Mouse (Mus musculus) left cerebral cortex, postnatal 25 days (tissue): ENCODE results near the gene Timm9. TPM values are rescaled to one million over a fixed set of nuclear protein-coding genes. Genes with fewer than 3 reads are reported as not detected.
"Not testable (repeated sequence)": the region's sequence is repeated elsewhere in the genome, so short reads cannot be mapped to it uniquely, and the experiment has no call there.

Experiments
- DNase-seq, 2 experiments: peaks; one replicate each; pipeline ENCODE4 v3.0.0; 2022; ENCODE audit warnings: low spot score in 2 of 2, mixed read lengths in 1 of 2
- intact Hi-C: fragments of 180-260 bp; cut with DNase I; formaldehyde crosslinking; loops from one replicate; pipeline ENCODE4 v1.15.1; 2025
- total RNA-seq, 2 experiments: library from RNA; stranded (reverse); gene quantifications; 2 replicates each; pipeline ENCODE4 v1.2.3; 2021

The Timm9 gene
- total RNA-seq, 2 experiments from 2014 or later, result 58.0 to 62.5 TPM

- intact Hi-C loops, result no loop called here
- no peak for DNase-seq
Measured at GRCm38 (mm10) chr12:71113074-71113473, 23.4 kb downstream of the Timm9 start.

DNA sequence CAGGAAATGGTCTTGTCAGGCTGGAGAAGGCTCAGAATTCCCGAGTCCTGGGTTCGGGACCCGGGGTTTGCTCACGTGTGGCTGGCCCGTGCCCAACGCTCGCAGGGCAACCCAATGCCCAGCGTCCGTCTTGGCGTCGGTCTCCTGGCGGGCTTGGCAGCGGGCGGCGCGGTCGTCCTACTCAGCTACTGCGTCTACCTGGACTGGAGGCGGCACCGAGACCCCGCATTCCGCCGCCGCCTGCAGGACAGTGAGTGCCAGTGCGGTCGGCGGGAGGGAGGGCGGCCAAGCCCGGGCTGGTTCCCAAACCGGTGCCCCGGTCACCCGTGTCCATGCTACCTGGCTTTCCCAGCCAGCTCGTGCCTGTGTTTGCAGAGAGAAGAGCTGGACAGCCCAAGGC, 25.2 kb downstream of the Timm9 start, which contains the start of gene Tomm20l:
Tomm20l (plus strand) TSS at position 98 of the 400 bp plus-strand sequence.
- no peak for DNase-seq

GRCm38 (mm10) chr12:71107216-71107771, 29.2 kb downstream of the Timm9 start:
- intact Hi-C loops, result no loop called here
- DNase-seq, result no peak

More for the DNA sequence above, 25.2 kb downstream of the Timm9 start, which contains the start of gene Tomm20l:
- intact Hi-C loops, result no loop called here

GRCm38 (mm10) chr12:71104275-71104674, 32.2 kb downstream of the Timm9 start:
- DNase-seq, intact Hi-C loops: not testable (repeated sequence)

GRCm38 (mm10) chr12:71086331-71086730, 50.2 kb downstream of the Timm9 start:
- intact Hi-C loops, result no loop called here

More at GRCm38 (mm10) chr12:71086331-71086730, 50.2 kb downstream of the Timm9 start:
- DNase-seq, result no peak

Other genes starting within 250 kb of the Timm9 start
- gene Actr10, start 198.8 kb downstream of the Timm9 start, total RNA-seq, result 100 to 1,000 TPM; 171 to 190 TPM
- gene Psma3, start 162.1 kb downstream of the Timm9 start, total RNA-seq, result 100 to 1,000 TPM; 202 to 204 TPM
- 10 to 100 TPM; 37.0 to 37.1 TPM for gene Arid4a, start 120.7 kb downstream of the Timm9 start, total RNA-seq
- not detected for gene Tomm20l, start 25.3 kb downstream of the Timm9 start, total RNA-seq
- gene 2700049A03Rik, start 164 bp upstream of the Timm9 start, total RNA-seq, result 1 to 10 TPM; 5.2 TPM
- gene Dact1, start 173.2 kb upstream of the Timm9 start, total RNA-seq, result 10 to 100 TPM; 10.3 to 10.5 TPM